Mouse (Mus musculus) c-Kit-positive CD71-positive TER-119-negative erythroid progenitor cells, embryonic 14.5 days (primary cell): Measurements from ENCODE around the gene Tagln2.

Experiments
- DNase-seq: peaks from one replicate; pipeline ENCODE4 v3.0.0-alpha.2; 2013; ENCODE audit warnings: low read depth

Tagln2 gene

GRCm38 (mm10) chr1:172503111-172503997 is 3.5 kb downstream of the Tagln2 start:
- no peak for DNase-seq

- DNase-seq: no peak
Measured at GRCm38 (mm10) chr1:172504756-172505155, 4.9 kb downstream of the Tagln2 start.

GRCm38 (mm10) chr1:172507001-172507400 is 7.2 kb downstream of the Tagln2 start:
- no peak for DNase-seq

- no peak for DNase-seq
Measured at GRCm38 (mm10) chr1:172507701-172508100, 7.9 kb downstream of the Tagln2 start.

- DNase-seq: no peak
Measured at GRCm38 (mm10) chr1:172508172-172508571, 8.3 kb downstream of the Tagln2 start.

- no peak for DNase-seq
Measured at GRCm38 (mm10) chr1:172509235-172509634, 9.4 kb downstream of the Tagln2 start.

GRCm38 (mm10) chr1:172509983-172510382 is 10.1 kb downstream of the Tagln2 start:
- no peak for DNase-seq

GRCm38 (mm10) chr1:172510421-172510972 is 10.7 kb downstream of the Tagln2 start:
- DNase-seq: no peak

GRCm38 (mm10) chr1:172512962-172513361 is 13.1 kb downstream of the Tagln2 start:
- DNase-seq: no peak

GRCm38 (mm10) chr1:172513525-172514212 is 13.8 kb downstream of the Tagln2 start:
- no peak for DNase-seq

- DNase-seq: no peak
Measured at GRCm38 (mm10) chr1:172514213-172514529, 14.3 kb downstream of the Tagln2 start.

GRCm38 (mm10) chr1:172514551-172515268 is 14.9 kb downstream of the Tagln2 start:
- DNase-seq: no peak

GRCm38 (mm10) chr1:172515396-172515795 is 15.5 kb downstream of the Tagln2 start:
- DNase-seq: no peak

- DNase-seq: no peak
Measured at GRCm38 (mm10) chr1:172518013-172518412, 18.2 kb downstream of the Tagln2 start.

GRCm38 (mm10) chr1:172519644-172520043 is 19.8 kb downstream of the Tagln2 start:
- DNase-seq: no peak

- peak; percentile 53 for DNase-seq
Measured at GRCm38 (mm10) chr1:172520576-172521440, 21.0 kb downstream of the Tagln2 start, which contains the start of gene Cfap45. TSS of gene Cfap45 (plus strand) at chr1:172520801.

- no peak for DNase-seq
Measured at GRCm38 (mm10) chr1:172522524-172522923, 22.7 kb downstream of the Tagln2 start.

GRCm38 (mm10) chr1:172523699-172524101 is 23.9 kb downstream of the Tagln2 start:
- DNase-seq: no peak

- DNase-seq: no peak
Measured at GRCm38 (mm10) chr1:172525027-172525764, 25.3 kb downstream of the Tagln2 start.

GRCm38 (mm10) chr1:172525971-172526370 is 26.1 kb downstream of the Tagln2 start:
- no peak for DNase-seq
